Mouse (Mus musculus) intestine, embryonic 14.5 days (tissue): ENCODE measurements around the gene Scn3b. TPM values are rescaled to one million over a fixed set of nuclear protein-coding genes. Genes with fewer than 3 reads are reported as not detected.

Experiments
- ATAC-seq: fragments of 200-750 bp; cut with Nextera tagmentation; replicated peaks from 2 replicates; pipeline ENCODE4 v1.8.0; 2017; ENCODE audit warnings: low read depth, moderate number of reproducible peaks, moderate TSS enrichment, moderate library complexity; ENCODE audit not compliant: low FRiP score, low TSS enrichment
- DNase-seq: peaks from one replicate; pipeline ENCODE4 v3.0.0-alpha.2; 2018; ENCODE audit warnings: low spot score
- H3K27ac ChIP-seq: fragments of 300-500 bp; sonication (generic); 2 replicates; pipeline ENCODE4 v1.5.1; 2014; ENCODE audit warnings: low read depth, mild to moderate bottlenecking, control low read depth
- H3K27me3 ChIP-seq: fragments of 300-500 bp; sonication (generic); replicated peaks from 2 replicates; pipeline ENCODE4 v1.6.1; 2014; ENCODE audit warnings: low read length, control low read depth; ENCODE audit not compliant: control insufficient read depth, insufficient read depth
- H3K36me3 ChIP-seq: fragments of 300-500 bp; sonication (generic); 2 replicates; pipeline ENCODE4 v1.6.1; 2014; ENCODE audit warnings: low read length, control low read depth; ENCODE audit not compliant: control insufficient read depth, insufficient read depth
- H3K4me1 ChIP-seq: fragments of 300-500 bp; sonication (generic); replicated peaks from 2 replicates; pipeline ENCODE4 v1.6.1; 2014; ENCODE audit warnings: low read length, control low read depth, mixed read lengths; ENCODE audit not compliant: control insufficient read depth, insufficient read depth
- H3K4me2 ChIP-seq: fragments of 300-500 bp; sonication (generic); 2 replicates; pipeline ENCODE4 v1.6.1; 2014; ENCODE audit warnings: low read length
- H3K4me3 ChIP-seq: fragments of 300-500 bp; sonication (generic); 2 replicates; pipeline ENCODE4 v1.5.1; 2014; ENCODE audit warnings: low read depth, low read length, control low read depth, mixed read lengths
- H3K9ac ChIP-seq: fragments of 300-500 bp; sonication (generic); 2 replicates; pipeline ENCODE4 v1.6.1; 2014; ENCODE audit warnings: mild to moderate bottlenecking, low read length
- H3K9me3 ChIP-seq: fragments of 300-500 bp; sonication (generic); 2 replicates; pipeline ENCODE4 v1.6.1; 2016; ENCODE audit warnings: low read length, control low read depth; ENCODE audit not compliant: control insufficient read depth
- WGBS: fragments of 180-500 bp; shearing (Covaris S2); extraction: QIAGEN DNeasy Blood & Tissue Kit; methylation state at CpG from one replicate; pipeline ENCODE4 v1.1.7; 2014; 5-methylcytosine and 5-hydroxymethylcytosine counted together
- polyA plus RNA-seq: library from polyadenylated mRNA; unstranded; fragments of >200 nt; fragmentation: Nextera tagmentation; extraction: Ambion mirVana; gene quantifications from 2 replicates; pipeline ENCODE4 v1.2.1, GENCODE M21; 2014

Gene Scn3b
- polyA plus RNA-seq, 1 experiment from 2014 or later: 6.9 TPM

- DNase-seq (no peak), ATAC-seq (no peak)
- Histone ChIP-seq H3K4me3 (no peak overlapping the region), H3K4me2 (no peak overlapping the region), H3K27ac (no peak overlapping the region), H3K9me3 (no peaks in the 10 kb centered on the region), H3K9ac (no peak overlapping the region), H3K27me3 (no peaks in the 10 kb centered on the region), H3K36me3 (no peaks in the 10 kb centered on the region), H3K4me1 (no peaks in the 10 kb centered on the region)
- 92% methylated on average over 7 of the region's 7 CpGs for WGBS
Measured at GRCm38 (mm10) chr9:40279438-40279837, 10.4 kb downstream of the Scn3b start.

GRCm38 (mm10) chr9:40282968-40283367 is 14.0 kb downstream of the Scn3b start:
- H3K9ac ChIP-seq: no peak overlapping the region
- H3K4me3 ChIP-seq: no peak overlapping the region
- no peaks in the 10 kb centered on the region for H3K9me3 ChIP-seq
- ATAC-seq: no peak
- WGBS: 89% methylated on average over 7 of the region's 7 CpGs
- no peaks in the 10 kb centered on the region for H3K4me1 ChIP-seq
- no peak for DNase-seq
- no peaks in the 10 kb centered on the region for H3K27me3 ChIP-seq
- no peaks in the 10 kb centered on the region for H3K36me3 ChIP-seq
- H3K27ac ChIP-seq: no peak overlapping the region
- H3K4me2 ChIP-seq: no peak overlapping the region

- H3K27me3 ChIP-seq: no peaks in the 10 kb centered on the region
- 0 out of 2 replicates have a peak, but pooled peaks cover 3% of the 10 kb centered on the region for H3K36me3 ChIP-seq
- H3K9me3 ChIP-seq: no peaks in the 10 kb centered on the region
- no peak overlapping the region for H3K9ac ChIP-seq
- no peak for DNase-seq
- no peak overlapping the region for H3K4me3 ChIP-seq
- ATAC-seq: no peak
- no peaks in the 10 kb centered on the region for H3K4me1 ChIP-seq
- no peak overlapping the region for H3K4me2 ChIP-seq
- no peak overlapping the region for H3K27ac ChIP-seq
- 89% methylated on average over 4 of the region's 4 CpGs for WGBS
Measured at GRCm38 (mm10) chr9:40292475-40292874, 23.5 kb downstream of the Scn3b start.

- Histone ChIP-seq H3K4me2 (no peak overlapping the region), H3K9me3 (no peaks in the 10 kb centered on the region), H3K27ac (no peak overlapping the region), H3K9ac (no peak overlapping the region), H3K4me1 (no peaks in the 10 kb centered on the region), H3K27me3 (no peaks in the 10 kb centered on the region), H3K36me3 (0 out of 2 replicates have a peak, but pooled peaks cover 3% of the 10 kb centered on the region), H3K4me3 (no peak overlapping the region)
- DNase-seq (no peak), ATAC-seq (no peak)
- WGBS: 91% methylated on average over 8 of the region's 8 CpGs
Measured at GRCm38 (mm10) chr9:40293286-40293685, 24.3 kb downstream of the Scn3b start.

- no peak overlapping the region for H3K4me2 ChIP-seq
- ATAC-seq (no peak), DNase-seq (no peak)
- H3K4me1 ChIP-seq: no peaks in the 10 kb centered on the region
- WGBS: 91% methylated on average over 5 of the region's 5 CpGs
- 0 out of 2 replicates have a peak, but pooled peaks cover 3% of the 10 kb centered on the region for H3K36me3 ChIP-seq
- H3K27ac ChIP-seq: no peak overlapping the region
- H3K9ac ChIP-seq: no peak overlapping the region
- no peaks in the 10 kb centered on the region for H3K27me3 ChIP-seq
- H3K4me3 ChIP-seq: no peak overlapping the region
- H3K9me3 ChIP-seq: no peaks in the 10 kb centered on the region
Measured at GRCm38 (mm10) chr9:40293740-40294139, 24.7 kb downstream of the Scn3b start.

- H3K36me3 ChIP-seq: peaks cover 3% of the 10 kb centered on the region; the same call in 1 of the 2 replicates
- no peaks in the 10 kb centered on the region for H3K27me3 ChIP-seq
- no peaks in the 10 kb centered on the region for H3K9me3 ChIP-seq
- H3K4me2 ChIP-seq: no peak overlapping the region
- WGBS: 75% methylated on average over 5 of the region's 5 CpGs
- no peak for DNase-seq
- no peaks in the 10 kb centered on the region for H3K4me1 ChIP-seq
- H3K27ac ChIP-seq: no peak overlapping the region
- no peak overlapping the region for H3K4me3 ChIP-seq
- ATAC-seq: no peak
- H3K9ac ChIP-seq: no peak overlapping the region
Measured at GRCm38 (mm10) chr9:40294210-40294609, 25.2 kb downstream of the Scn3b start.

GRCm38 (mm10) chr9:40294866-40295265 is 25.8 kb downstream of the Scn3b start:
- WGBS: 95% methylated on average over 1 of the region's 1 CpGs
- Histone ChIP-seq H3K4me3 (no peak overlapping the region), H3K27me3 (no peaks in the 10 kb centered on the region), H3K4me2 (no peak overlapping the region), H3K9ac (no peak overlapping the region), H3K4me1 (no peaks in the 10 kb centered on the region), H3K27ac (no peak overlapping the region), H3K9me3 (no peaks in the 10 kb centered on the region), H3K36me3 (peaks cover 3% of the 10 kb centered on the region; the same call in 1 of the 2 replicates)
- no peak for ATAC-seq
- DNase-seq: no peak

GRCm38 (mm10) chr9:40296251-40296650 is 27.2 kb downstream of the Scn3b start:
- WGBS: 93% methylated on average over 5 of the region's 5 CpGs
- peaks cover 3% of the 10 kb centered on the region; the same call in 1 of the 2 replicates for H3K36me3 ChIP-seq

GRCm38 (mm10) chr9:40297969-40298368 is 29.0 kb downstream of the Scn3b start:
- ATAC-seq (no peak), DNase-seq (no peak)
- H3K4me3 ChIP-seq: no peak overlapping the region
- no peaks in the 10 kb centered on the region for H3K4me1 ChIP-seq
- no peak overlapping the region for H3K27ac ChIP-seq
- H3K36me3 ChIP-seq: peaks cover 11% of the 10 kb centered on the region; the same call in 1 of the 2 replicates
- H3K27me3 ChIP-seq: no peaks in the 10 kb centered on the region
- no peak overlapping the region for H3K9ac ChIP-seq
- H3K9me3 ChIP-seq: no peaks in the 10 kb centered on the region
- 82% methylated on average over 9 of the region's 9 CpGs for WGBS
- no peak overlapping the region for H3K4me2 ChIP-seq

More at GRCm38 (mm10) chr9:40296251-40296650, 27.2 kb downstream of the Scn3b start:
- no peak overlapping the region for H3K9ac ChIP-seq
- ATAC-seq (no peak), DNase-seq (no peak)
- H3K4me1 ChIP-seq: no peaks in the 10 kb centered on the region
- H3K27me3 ChIP-seq: no peaks in the 10 kb centered on the region
- no peak overlapping the region for H3K4me3 ChIP-seq
- H3K4me2 ChIP-seq: no peak overlapping the region
- no peaks in the 10 kb centered on the region for H3K9me3 ChIP-seq
- no peak overlapping the region for H3K27ac ChIP-seq
